Mouse (Mus musculus): ENCODE data around the gene Adgrg1. TPM values are rescaled to one million over a fixed set of nuclear protein-coding genes. Genes with fewer than 3 reads are reported as not detected.
A peak's percentile ranks its signal among the peaks of the same experiment; 100 is the strongest.

The Adgrg1 gene
- polyA plus RNA-seq, 1 experiment from 2014 or later, result 140 TPM

DNA sequence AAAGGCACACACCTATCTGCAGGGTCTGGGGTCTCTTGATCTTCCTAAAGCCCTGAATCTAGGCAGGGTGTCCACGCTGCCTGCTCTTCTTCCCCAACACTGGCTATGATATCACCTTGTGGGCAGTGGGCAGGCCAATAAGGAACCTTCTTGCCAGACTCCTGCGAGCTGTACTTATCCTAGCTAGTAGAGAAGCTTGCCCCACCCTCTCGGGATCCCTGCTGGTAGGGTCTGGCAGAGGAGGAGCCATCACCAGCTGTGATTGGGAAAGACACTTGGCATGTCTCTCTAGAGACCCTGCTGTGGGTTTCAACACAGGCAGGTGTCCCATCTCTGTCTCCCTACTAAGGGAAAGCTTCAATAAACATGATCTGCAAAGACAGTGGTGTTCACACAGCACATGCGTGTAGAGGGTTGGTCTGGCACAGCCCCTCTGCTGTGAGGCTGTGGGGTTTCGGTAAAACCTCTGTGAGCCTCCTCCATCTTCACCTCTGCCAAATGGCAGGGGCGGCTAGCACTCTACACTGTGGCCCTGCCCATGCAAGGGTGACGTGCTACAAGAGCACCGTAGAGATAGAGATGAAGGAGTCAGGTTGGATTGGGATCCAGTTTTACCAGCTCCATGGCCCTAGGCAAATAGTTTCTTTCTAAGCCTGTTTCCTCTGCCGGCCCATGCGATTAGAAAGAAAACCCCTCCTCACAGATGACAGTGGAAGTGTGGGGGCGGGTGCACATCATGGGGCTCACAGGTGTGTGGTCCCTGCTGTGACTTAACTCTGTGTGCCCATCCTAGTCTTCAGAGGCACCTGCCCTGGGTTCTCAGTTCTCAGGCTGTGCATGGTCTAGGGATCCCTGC lies 16.3 kb downstream of the Adgrg1 start:
- Histone ChIP-seq H3K9ac (ENCODE audit: low read length) (no peak overlapping the region), H3K4me1 (ENCODE audit: control insufficient read depth, insufficient read depth, low read length) (peaks cover 21% of the 10 kb centered on the region), H3K9me3 (ENCODE audit: control insufficient read depth, low read length) (no peaks in the 10 kb centered on the region), H3K4me2 (ENCODE audit: low read depth) (no peak overlapping the region), H3K27me3 (ENCODE audit: control insufficient read depth, insufficient read depth, low read length) (no peaks in the 10 kb centered on the region), H3K36me3 (ENCODE audit: control insufficient read depth, insufficient read depth, low read length) (no peaks in the 10 kb centered on the region), H3K4me3 (ENCODE audit: low read depth, low read length) (no peak overlapping the region), H3K27ac (ENCODE audit: low read depth, low read length) (no peak overlapping the region)
- 73% methylated on average over 11 of the region's 11 CpGs for WGBS
- no peak for ATAC-seq (ENCODE audit: insufficient read depth, low FRiP score, low TSS enrichment)
- no peak for DNase-seq (ENCODE audit: low spot score)

DNA sequence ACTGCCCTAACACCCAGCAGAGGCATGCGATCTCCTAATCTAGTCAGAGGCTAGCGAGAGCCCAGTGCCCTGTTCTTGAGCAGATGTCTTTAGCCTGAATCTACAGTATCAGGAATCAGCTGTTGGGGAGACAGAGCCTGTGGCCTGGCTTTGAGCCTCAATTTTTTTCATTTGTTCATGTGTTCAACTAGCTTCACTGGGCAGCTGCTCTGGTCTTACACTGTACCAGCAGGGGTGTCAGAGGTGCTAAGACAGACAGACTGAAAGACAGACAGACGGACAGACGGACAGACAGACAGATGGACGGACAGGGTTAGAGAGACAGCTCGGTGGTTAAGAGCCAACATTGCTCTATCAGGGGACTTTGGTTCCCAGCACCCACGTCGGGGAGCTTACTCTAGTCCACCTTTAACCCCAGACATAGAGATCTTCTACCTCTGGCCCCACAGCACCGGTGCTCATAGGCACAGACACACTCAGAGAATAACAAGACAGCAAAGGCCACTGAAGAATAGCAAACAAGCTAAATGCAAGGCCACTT lies 17.0 kb downstream of the Adgrg1 start:
- ATAC-seq (ENCODE audit: insufficient read depth, low FRiP score, low TSS enrichment) (no peak), DNase-seq (ENCODE audit: low spot score) (no peak)
- Histone ChIP-seq H3K4me1 (ENCODE audit: control insufficient read depth, insufficient read depth, low read length) (peaks cover 23% of the 10 kb centered on the region), H3K27me3 (ENCODE audit: control insufficient read depth, insufficient read depth, low read length) (no peaks in the 10 kb centered on the region), H3K27ac (ENCODE audit: low read depth, low read length) (no peak overlapping the region; the same call in 1 of the 2 replicates), H3K4me2 (ENCODE audit: low read depth) (no peak overlapping the region), H3K36me3 (ENCODE audit: control insufficient read depth, insufficient read depth, low read length) (no peaks in the 10 kb centered on the region), H3K9ac (ENCODE audit: low read length) (no peak overlapping the region), H3K9me3 (ENCODE audit: control insufficient read depth, low read length) (no peaks in the 10 kb centered on the region), H3K4me3 (ENCODE audit: low read depth, low read length) (no peak overlapping the region)
- WGBS, result 86% methylated on average over 9 of the region's 9 CpGs

DNA sequence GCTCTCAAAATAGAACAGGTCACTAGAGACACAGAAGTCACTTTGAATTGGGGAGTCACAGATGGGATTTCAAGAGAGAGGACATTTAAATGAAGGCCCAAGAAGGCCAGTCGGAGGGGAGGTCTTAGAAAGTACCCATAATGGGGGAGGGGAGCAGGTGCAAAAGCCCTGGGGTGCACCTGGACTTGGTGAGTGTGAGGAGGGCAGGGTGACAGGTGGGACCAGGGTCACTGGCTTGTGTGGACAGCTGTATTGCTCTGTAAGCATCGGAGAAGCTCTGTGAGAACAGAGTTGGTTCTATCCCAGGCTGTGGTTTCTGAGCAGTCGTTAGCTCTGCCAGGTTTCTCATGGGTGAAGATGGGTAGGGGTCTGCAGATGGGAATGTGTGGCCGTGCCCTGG lies 17.5 kb downstream of the Adgrg1 start:
- Histone ChIP-seq H3K27ac (ENCODE audit: low read depth, low read length) (peak overlapping the region; percentile 69), H3K4me3 (ENCODE audit: low read depth, low read length) (no peak overlapping the region), H3K4me1 (ENCODE audit: control insufficient read depth, insufficient read depth, low read length) (peaks cover 23% of the 10 kb centered on the region), H3K36me3 (ENCODE audit: control insufficient read depth, insufficient read depth, low read length) (no peaks in the 10 kb centered on the region), H3K9ac (ENCODE audit: low read length) (no peak overlapping the region), H3K27me3 (ENCODE audit: control insufficient read depth, insufficient read depth, low read length) (no peaks in the 10 kb centered on the region), H3K4me2 (ENCODE audit: low read depth) (no peak overlapping the region), H3K9me3 (ENCODE audit: control insufficient read depth, low read length) (no peaks in the 10 kb centered on the region)
- ATAC-seq (ENCODE audit: insufficient read depth, low FRiP score, low TSS enrichment) (no peak), DNase-seq (ENCODE audit: low spot score) (no peak)
- 78% methylated on average over 4 of the region's 4 CpGs for WGBS

DNA sequence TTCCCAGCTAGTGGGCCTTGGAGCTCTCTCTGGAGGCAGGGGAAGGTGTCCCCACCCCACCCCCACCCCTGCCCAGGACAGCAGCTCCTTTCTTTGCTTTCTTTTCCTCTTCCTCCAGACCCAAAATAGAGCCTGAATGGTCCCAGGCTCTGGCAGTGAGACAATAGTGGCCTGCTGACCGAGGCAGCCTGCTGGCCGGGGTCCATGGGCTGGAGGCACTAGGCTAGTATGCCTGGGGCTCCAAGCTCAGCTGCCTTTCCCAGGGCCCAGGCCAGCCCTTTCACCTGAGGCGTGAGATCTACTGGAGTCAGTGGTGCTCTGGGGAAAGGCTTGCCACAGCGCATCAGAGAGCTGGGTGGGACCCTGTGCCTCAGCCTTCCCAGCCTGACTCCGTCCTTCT lies 18.0 kb downstream of the Adgrg1 start:
- Histone ChIP-seq H3K4me2 (ENCODE audit: low read depth) (no peak overlapping the region), H3K9ac (ENCODE audit: low read length) (peak overlapping the region; percentile 28; the same call in 1 of the 2 replicates), H3K4me3 (ENCODE audit: low read depth, low read length) (no peak overlapping the region), H3K27ac (ENCODE audit: low read depth, low read length) (peak overlapping the region; percentile 69), H3K9me3 (ENCODE audit: control insufficient read depth, low read length) (no peaks in the 10 kb centered on the region), H3K36me3 (ENCODE audit: control insufficient read depth, insufficient read depth, low read length) (no peaks in the 10 kb centered on the region), H3K4me1 (ENCODE audit: control insufficient read depth, insufficient read depth, low read length) (peaks cover 28% of the 10 kb centered on the region), H3K27me3 (ENCODE audit: control insufficient read depth, insufficient read depth, low read length) (no peaks in the 10 kb centered on the region)
- ATAC-seq (ENCODE audit: insufficient read depth, low FRiP score, low TSS enrichment) (no peak), DNase-seq (ENCODE audit: low spot score) (no peak)
- WGBS, result 65% methylated on average over 5 of the region's 5 CpGs

DNA sequence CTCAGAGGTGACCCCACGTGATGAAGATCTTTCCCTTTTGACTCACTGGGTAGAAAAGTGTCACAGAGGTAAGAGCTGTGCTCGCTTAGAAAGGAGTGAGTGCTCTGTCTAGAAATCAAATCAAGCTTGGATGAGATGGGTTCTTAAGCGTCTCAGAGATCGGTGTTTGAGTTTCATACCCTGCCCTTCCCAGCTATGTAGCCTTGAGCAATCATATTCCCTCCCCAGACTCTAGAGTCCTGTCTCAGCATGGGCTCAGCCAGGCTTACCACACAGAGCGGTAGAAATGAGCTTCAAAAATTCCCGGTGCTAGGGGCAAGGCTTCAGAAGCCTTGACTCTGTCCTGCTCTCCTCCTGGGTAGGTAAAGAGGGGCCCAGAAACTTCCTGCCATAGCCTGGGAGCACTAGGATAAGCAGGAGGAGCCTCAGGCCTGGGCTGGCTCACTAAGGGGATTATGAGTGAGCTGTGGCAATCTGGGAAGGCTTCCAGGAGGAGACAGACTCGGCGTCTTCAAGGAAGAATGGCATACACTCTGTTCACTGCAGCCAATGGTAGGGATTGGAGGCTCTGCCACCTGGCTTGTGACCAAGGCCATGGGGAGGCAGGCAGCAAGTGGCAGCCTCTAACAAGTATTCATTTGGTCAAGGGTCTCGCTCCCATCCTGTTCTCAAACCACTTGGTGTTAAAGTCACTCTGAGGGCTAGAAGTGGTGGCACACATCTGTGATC lies 18.6 kb downstream of the Adgrg1 start:
- no peak for DNase-seq (ENCODE audit: low spot score)

DNA sequence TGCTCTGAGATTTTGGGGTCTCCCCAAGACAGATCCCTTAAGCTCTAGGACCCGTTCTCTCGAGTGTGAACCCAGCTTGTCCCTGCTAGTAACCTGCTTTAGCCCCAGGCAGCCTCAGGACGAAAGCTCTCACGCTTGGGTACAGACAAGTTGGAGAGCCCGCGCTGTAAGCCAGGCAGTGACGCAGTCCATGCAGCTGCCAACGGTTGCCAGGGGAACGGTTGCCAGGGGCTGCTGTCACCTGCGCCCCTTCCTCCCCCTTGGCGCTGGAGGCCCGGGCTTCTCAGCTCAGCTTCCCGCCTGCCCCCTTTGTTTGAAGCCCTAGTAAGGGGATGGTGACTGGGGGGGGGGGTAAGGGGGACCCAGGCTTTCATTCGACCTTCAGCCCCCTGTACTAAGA lies 19.5 kb downstream of the Adgrg1 start:
- peak overlapping the region; percentile 78 for H3K4me2 ChIP-seq (ENCODE audit: low read depth)
- peak overlapping the region; percentile 93 for H3K27ac ChIP-seq (ENCODE audit: low read depth, low read length)
- no peaks in the 10 kb centered on the region for H3K36me3 ChIP-seq (ENCODE audit: control insufficient read depth, insufficient read depth, low read length)
- H3K27me3 ChIP-seq (ENCODE audit: control insufficient read depth, insufficient read depth, low read length), result no peaks in the 10 kb centered on the region
- peak overlapping the region; percentile 47 for H3K4me3 ChIP-seq (ENCODE audit: low read depth, low read length)
- under 1% methylated on average over 14 of the region's 14 CpGs for WGBS
- H3K4me1 ChIP-seq (ENCODE audit: control insufficient read depth, insufficient read depth, low read length), result peaks cover 40% of the 10 kb centered on the region
- peak overlapping the region; percentile 87 for H3K9ac ChIP-seq (ENCODE audit: low read length)
- ATAC-seq (ENCODE audit: insufficient read depth, low FRiP score, low TSS enrichment), result peak; percentile 93
- DNase-seq (ENCODE audit: low spot score), result peak; percentile 93
- no peaks in the 10 kb centered on the region for H3K9me3 ChIP-seq (ENCODE audit: control insufficient read depth, low read length)

More for the DNA sequence above, 18.6 kb downstream of the Adgrg1 start:
- no peak for ATAC-seq (ENCODE audit: insufficient read depth, low FRiP score, low TSS enrichment)
- Histone ChIP-seq H3K27ac (ENCODE audit: low read depth, low read length) (peak overlapping the region; percentile 93), H3K27me3 (ENCODE audit: control insufficient read depth, insufficient read depth, low read length) (no peaks in the 10 kb centered on the region), H3K4me3 (ENCODE audit: low read depth, low read length) (no peak overlapping the region), H3K9ac (ENCODE audit: low read length) (no peak overlapping the region; the same call in 1 of the 2 replicates), H3K4me2 (ENCODE audit: low read depth) (peak overlapping the region; percentile 78; the same call in 1 of the 2 replicates), H3K36me3 (ENCODE audit: control insufficient read depth, insufficient read depth, low read length) (no peaks in the 10 kb centered on the region), H3K4me1 (ENCODE audit: control insufficient read depth, insufficient read depth, low read length) (peaks cover 32% of the 10 kb centered on the region), H3K9me3 (ENCODE audit: control insufficient read depth, low read length) (no peaks in the 10 kb centered on the region)
- 75% methylated on average over 9 of the region's 9 CpGs for WGBS

DNA sequence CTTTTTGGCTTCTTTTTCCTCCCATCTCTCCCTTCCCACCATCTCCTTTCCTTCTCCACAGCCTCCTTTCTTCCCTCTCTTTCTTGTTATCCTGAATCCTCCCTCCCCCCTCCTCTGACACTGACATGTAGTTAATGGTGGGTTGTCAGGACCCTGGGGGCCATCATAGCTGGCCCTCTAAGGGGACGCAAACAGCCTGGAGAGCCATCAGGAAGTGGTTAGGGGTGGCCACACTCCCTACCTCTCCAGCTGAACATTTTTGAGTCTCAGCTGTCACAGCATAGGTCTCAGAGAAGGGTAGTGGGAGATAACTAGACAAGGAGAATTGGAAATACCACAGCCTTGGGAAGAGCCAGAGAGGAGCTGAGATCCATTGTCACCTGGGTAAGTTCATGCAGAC lies 20.0 kb downstream of the Adgrg1 start:
- Histone ChIP-seq H3K27ac (ENCODE audit: low read depth, low read length) (peak overlapping the region; percentile 93), H3K36me3 (ENCODE audit: control insufficient read depth, insufficient read depth, low read length) (no peaks in the 10 kb centered on the region), H3K9ac (ENCODE audit: low read length) (peak overlapping the region; percentile 87), H3K27me3 (ENCODE audit: control insufficient read depth, insufficient read depth, low read length) (no peaks in the 10 kb centered on the region), H3K4me1 (ENCODE audit: control insufficient read depth, insufficient read depth, low read length) (peaks cover 45% of the 10 kb centered on the region), H3K9me3 (ENCODE audit: control insufficient read depth, low read length) (no peaks in the 10 kb centered on the region), H3K4me3 (ENCODE audit: low read depth, low read length) (peak overlapping the region; percentile 47), H3K4me2 (ENCODE audit: low read depth) (peak overlapping the region; percentile 78)
- DNase-seq (ENCODE audit: low spot score) (peak; percentile 57), ATAC-seq (ENCODE audit: insufficient read depth, low FRiP score, low TSS enrichment) (peak; percentile 29; the same call in 1 of the 2 replicates)
- 16% methylated on average over 1 of the region's 1 CpGs for WGBS

DNA sequence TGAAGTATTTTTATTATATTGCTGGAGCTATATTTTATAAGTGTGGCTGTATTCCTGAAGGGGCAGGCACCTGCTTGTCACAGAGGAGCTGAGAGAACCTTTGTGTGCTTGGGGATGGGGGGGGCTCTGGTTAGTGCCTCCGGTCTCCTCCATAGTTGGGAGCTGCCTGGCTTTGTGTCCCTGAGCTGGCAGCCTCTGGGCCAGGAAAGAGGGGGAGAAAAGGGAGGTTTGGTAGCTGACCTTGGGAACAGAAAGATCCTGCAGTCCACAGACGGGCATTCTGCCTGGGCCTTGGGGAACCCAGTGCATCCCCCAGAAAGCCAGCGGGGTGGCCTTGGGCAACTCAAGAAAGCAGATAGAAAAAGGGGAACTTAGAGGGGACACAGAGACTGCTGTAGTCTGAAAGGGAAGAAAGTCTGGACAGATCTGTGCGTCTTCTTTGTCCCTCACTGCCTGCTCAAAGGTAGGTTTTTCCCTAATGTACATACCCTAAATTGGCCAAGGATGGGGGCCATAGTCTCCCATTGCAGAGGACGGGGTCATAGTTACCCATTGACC lies 20.9 kb downstream of the Adgrg1 start:
- ATAC-seq (ENCODE audit: insufficient read depth, low FRiP score, low TSS enrichment), result no peak

More for the DNA sequence above, 20.9 kb downstream of the Adgrg1 start:
- Histone ChIP-seq H3K4me3 (ENCODE audit: low read depth, low read length) (peak overlapping the region; percentile 47), H3K4me2 (ENCODE audit: low read depth) (peak overlapping the region; percentile 78), H3K27ac (ENCODE audit: low read depth, low read length) (peak overlapping the region; percentile 93), H3K27me3 (ENCODE audit: control insufficient read depth, insufficient read depth, low read length) (no peaks in the 10 kb centered on the region), H3K9me3 (ENCODE audit: control insufficient read depth, low read length) (no peaks in the 10 kb centered on the region), H3K9ac (ENCODE audit: low read length) (peak overlapping the region; percentile 87), H3K36me3 (ENCODE audit: control insufficient read depth, insufficient read depth, low read length) (no peaks in the 10 kb centered on the region), H3K4me1 (ENCODE audit: control insufficient read depth, insufficient read depth, low read length) (peaks cover 54% of the 10 kb centered on the region)
- 61% methylated on average over 5 of the region's 5 CpGs for WGBS
- no peak for DNase-seq (ENCODE audit: low spot score)

All from neural tube, embryonic 11.5 days (tissue).